Mouse (Mus musculus) neural tube, embryonic 12.5 days (tissue): ENCODE data around the gene Nfkbib. TPM values are rescaled to one million over a fixed set of nuclear protein-coding genes. Genes with fewer than 3 reads are reported as not detected.

ENCODE experiments used
- ATAC-seq: fragments of 200-750 bp; cut with Nextera tagmentation; 2 replicates; pipeline ENCODE4 v1.8.0; 2017; ENCODE audit warnings: low read depth, mild to moderate bottlenecking, moderate TSS enrichment, moderate library complexity; ENCODE audit not compliant: low FRiP score
- H3K27ac ChIP-seq: fragments of 300-500 bp; sonication (generic); 2 replicates; pipeline ENCODE4 v1.5.1; 2016
- H3K27me3 ChIP-seq: fragments of 300-500 bp; sonication (generic); replicated peaks from 2 replicates; pipeline ENCODE4 v1.6.1; 2016; ENCODE audit warnings: mild to moderate bottlenecking
- H3K36me3 ChIP-seq: fragments of 300-500 bp; sonication (generic); 2 replicates; pipeline ENCODE4 v1.6.1; 2016; ENCODE audit warnings: mild to moderate bottlenecking
- H3K4me1 ChIP-seq: fragments of 300-500 bp; sonication (generic); 2 replicates; pipeline ENCODE4 v1.6.1; 2016
- H3K4me2 ChIP-seq: fragments of 300-500 bp; sonication (generic); replicated peaks from 2 replicates; pipeline ENCODE4 v1.6.1; 2016; ENCODE audit warnings: mild to moderate bottlenecking
- H3K4me3 ChIP-seq: fragments of 300-500 bp; sonication (generic); 2 replicates; pipeline ENCODE4 v1.5.1; 2016
- H3K9ac ChIP-seq: fragments of 300-500 bp; sonication (generic); 2 replicates; pipeline ENCODE4 v1.6.1; 2016; ENCODE audit warnings: mild to moderate bottlenecking
- H3K9me3 ChIP-seq: fragments of 300-500 bp; sonication (generic); 2 replicates; pipeline ENCODE4 v1.6.1; 2016; ENCODE audit warnings: mild to moderate bottlenecking
- WGBS: fragments of 180-500 bp; shearing (Covaris S2); methylation state at CpG from one replicate; pipeline ENCODE4 v1.1.7; 2016; 5-methylcytosine and 5-hydroxymethylcytosine counted together
- polyA plus RNA-seq: library from polyadenylated mRNA; unstranded; fragments of >200 nt; fragmentation: Nextera tagmentation; extraction: Ambion mirVana; gene quantifications from 2 replicates; pipeline ENCODE4 v1.2.1, GENCODE M21; 2016

Gene Nfkbib
- 51.5 and 52.4 TPM in 2 replicates for polyA plus RNA-seq

GRCm38 (mm10) chr7:28767462-28767965 lies at the start of gene Nfkbib:
Nfkbib (minus strand) TSS chr7:28767512.
- ATAC-seq: no peak
- WGBS: 67% methylated on average over 7 of the region's 7 CpGs
- no peak within 1 kb of the TSS for H3K27ac ChIP-seq

GRCm38 (mm10) chr7:28816920-28817319 lies 49.6 kb upstream of the Nfkbib start:
- Histone ChIP-seq H3K4me2 (no peak overlapping the region), H3K27ac (no peak overlapping the region), H3K9ac (no peak overlapping the region), H3K4me1 (peaks cover 76% of the 10 kb centered on the region), H3K27me3 (no peaks in the 10 kb centered on the region), H3K36me3 (peaks cover 96% of the 10 kb centered on the region), H3K9me3 (no peaks in the 10 kb centered on the region), H3K4me3 (no peak overlapping the region)
- 94% methylated on average over 10 of the region's 10 CpGs for WGBS
- no peak for ATAC-seq

More at GRCm38 (mm10) chr7:28767462-28767965, at the start of gene Nfkbib:
- Histone ChIP-seq H3K36me3 (0 out of 2 replicates have a peak, but pooled peaks cover 5% of the 10 kb centered on the region), H3K4me1 (peaks cover 25% of the 10 kb centered on the region), H3K27me3 (no peaks in the 10 kb centered on the region), H3K4me2 (peak within 1 kb of the TSS; percentile 73), H3K4me3 (peak within 1 kb of the TSS; percentile 81), H3K9me3 (no peaks in the 10 kb centered on the region), H3K9ac (peak within 1 kb of the TSS; percentile 67)

GRCm38 (mm10) chr7:28816201-28816600 lies 48.9 kb upstream of the Nfkbib start:
- Histone ChIP-seq H3K4me2 (no peak overlapping the region), H3K9ac (peak overlapping the region; percentile 35; the same call in 1 of the 2 replicates), H3K36me3 (peaks cover 92% of the 10 kb centered on the region), H3K4me3 (0 out of 2 replicates have a peak overlapping the region, but pooled peaks have one; percentile 3), H3K9me3 (no peaks in the 10 kb centered on the region), H3K27me3 (no peaks in the 10 kb centered on the region), H3K27ac (no peak overlapping the region; the same call in 1 of the 2 replicates), H3K4me1 (peaks cover 78% of the 10 kb centered on the region)
- WGBS: 88% methylated on average over 9 of the region's 9 CpGs
- no peak for ATAC-seq

GRCm38 (mm10) chr7:28815230-28815629 lies 47.9 kb upstream of the Nfkbib start:
- Histone ChIP-seq H3K9ac (no peak overlapping the region), H3K27me3 (no peaks in the 10 kb centered on the region), H3K4me2 (no peak overlapping the region), H3K4me3 (no peak overlapping the region), H3K9me3 (no peaks in the 10 kb centered on the region), H3K27ac (no peak overlapping the region; the same call in 1 of the 2 replicates), H3K4me1 (peaks cover 71% of the 10 kb centered on the region), H3K36me3 (peaks cover 82% of the 10 kb centered on the region)
- WGBS: 93% methylated on average over 9 of the region's 9 CpGs
- no peak for ATAC-seq

GRCm38 (mm10) chr7:28814306-28815034 lies 47.2 kb upstream of the Nfkbib start:
- Histone ChIP-seq H3K27ac (no peak overlapping the region), H3K27me3 (no peaks in the 10 kb centered on the region), H3K9ac (no peak overlapping the region), H3K4me2 (no peak overlapping the region), H3K4me3 (no peak overlapping the region), H3K4me1 (peaks cover 66% of the 10 kb centered on the region), H3K9me3 (no peaks in the 10 kb centered on the region), H3K36me3 (peaks cover 75% of the 10 kb centered on the region)
- no peak for ATAC-seq
- 91% methylated on average over 5 of the region's 5 CpGs for WGBS

- Histone ChIP-seq H3K4me1 (peaks cover 60% of the 10 kb centered on the region), H3K27ac (no peak overlapping the region), H3K36me3 (peaks cover 61% of the 10 kb centered on the region), H3K4me3 (peak overlapping the region; percentile 88), H3K4me2 (peak overlapping the region; percentile 93), H3K9me3 (no peaks in the 10 kb centered on the region), H3K9ac (0 out of 2 replicates have a peak overlapping the region, but pooled peaks have one; percentile 97), H3K27me3 (no peaks in the 10 kb centered on the region)
- no peak for ATAC-seq
- WGBS: 89% methylated on average over 5 of the region's 5 CpGs
Observed at GRCm38 (mm10) chr7:28812949-28813348, 45.6 kb upstream of the Nfkbib start.

GRCm38 (mm10) chr7:28812436-28812835 lies 45.1 kb upstream of the Nfkbib start:
- no peak overlapping the region for H3K27ac ChIP-seq
- H3K4me1 ChIP-seq: peaks cover 59% of the 10 kb centered on the region
- WGBS: 80% methylated on average over 4 of the region's 4 CpGs
- peak overlapping the region; percentile 97 for H3K9ac ChIP-seq
- H3K9me3 ChIP-seq: no peaks in the 10 kb centered on the region
- peak overlapping the region; percentile 93 for H3K4me2 ChIP-seq
- H3K27me3 ChIP-seq: no peaks in the 10 kb centered on the region
- H3K36me3 ChIP-seq: peaks cover 56% of the 10 kb centered on the region
- ATAC-seq: no peak
- H3K4me3 ChIP-seq: peak overlapping the region; percentile 88

GRCm38 (mm10) chr7:28811640-28812275 lies 44.4 kb upstream of the Nfkbib start:
- H3K4me3 ChIP-seq: peak overlapping the region; percentile 88
- ATAC-seq: no peak
- H3K27ac ChIP-seq: no peak overlapping the region
- no peaks in the 10 kb centered on the region for H3K27me3 ChIP-seq
- peaks cover 49% of the 10 kb centered on the region for H3K36me3 ChIP-seq
- H3K9me3 ChIP-seq: no peaks in the 10 kb centered on the region
- H3K9ac ChIP-seq: peak overlapping the region; percentile 97
- 17% methylated on average over 7 of the region's 7 CpGs for WGBS
- H3K4me1 ChIP-seq: peaks cover 53% of the 10 kb centered on the region
- H3K4me2 ChIP-seq: peak overlapping the region; percentile 93

GRCm38 (mm10) chr7:28811228-28811627 lies 43.9 kb upstream of the Nfkbib start:
- Histone ChIP-seq H3K27me3 (no peaks in the 10 kb centered on the region), H3K36me3 (peaks cover 44% of the 10 kb centered on the region), H3K9me3 (no peaks in the 10 kb centered on the region), H3K4me2 (peak overlapping the region; percentile 93), H3K4me1 (peaks cover 51% of the 10 kb centered on the region), H3K27ac (peak overlapping the region; percentile 97), H3K4me3 (peak overlapping the region; percentile 88), H3K9ac (peak overlapping the region; percentile 97)
- ATAC-seq: peak; percentile 18; the same call in 1 of the 2 replicates
- whole genome bisulfite sequencing: under 1% methylated on average over 40 of the region's 40 CpGs

GRCm38 (mm10) chr7:28810107-28811066 lies 43.1 kb upstream of the Nfkbib start:
- Histone ChIP-seq H3K4me1 (peaks cover 42% of the 10 kb centered on the region), H3K4me2 (peak overlapping the region; percentile 93), H3K36me3 (peaks cover 36% of the 10 kb centered on the region), H3K9me3 (no peaks in the 10 kb centered on the region), H3K9ac (peak overlapping the region; percentile 97), H3K4me3 (peak overlapping the region; percentile 88), H3K27me3 (no peaks in the 10 kb centered on the region), H3K27ac (peak overlapping the region; percentile 99)
- under 1% methylated on average over 70 of the region's 70 CpGs for WGBS
- ATAC-seq: peak; percentile 92

GRCm38 (mm10) chr7:28809401-28810089 lies 42.2 kb upstream of the Nfkbib start:
- H3K27me3 ChIP-seq: no peaks in the 10 kb centered on the region
- H3K36me3 ChIP-seq: peaks cover 28% of the 10 kb centered on the region
- peak overlapping the region; percentile 89 for H3K9ac ChIP-seq
- peak; percentile 31 for ATAC-seq
- H3K9me3 ChIP-seq: no peaks in the 10 kb centered on the region
- peak overlapping the region; percentile 99 for H3K27ac ChIP-seq
- peak overlapping the region; percentile 81 for H3K4me2 ChIP-seq
- under 1% methylated on average over 35 of the region's 35 CpGs for WGBS
- H3K4me3 ChIP-seq: peak overlapping the region; percentile 88
- H3K4me1 ChIP-seq: peaks cover 36% of the 10 kb centered on the region
